Mouse (Mus musculus): ENCODE results near the gene Usp39. TPM values are rescaled to one million over a fixed set of nuclear protein-coding genes. Genes with fewer than 3 reads are reported as not detected.
A peak's percentile ranks its signal among the peaks of the same experiment; 100 is the strongest.

Usp39 gene
- polyA plus RNA-seq, 1 experiment from 2014 or later: 42.6 TPM

- WGBS: 61% methylated on average over 9 of the region's 9 CpGs
- H3K27ac ChIP-seq: 0 out of 2 replicates have a peak overlapping the region, but pooled peaks have one; percentile 54
- peak; percentile 23; the same call in 1 of the 2 replicates for ATAC-seq
Observed at GRCm38 (mm10) chr6:72277508-72278166, 67.3 kb downstream of the Usp39 start.

GRCm38 (mm10) chr6:72276972-72277441 is 68.0 kb downstream of the Usp39 start:
- Histone ChIP-seq H3K27me3 (replicated peaks) (no peaks in the 10 kb centered on the region), H3K9ac (no peak overlapping the region), H3K4me1 (replicated peaks) (no peaks in the 10 kb centered on the region), H3K27ac (0 out of 2 replicates have a peak overlapping the region, but pooled peaks have one; percentile 54), H3K4me3 (replicated peaks) (no peak overlapping the region), H3K36me3 (no peaks in the 10 kb centered on the region), H3K4me2 (replicated peaks) (no peak overlapping the region), H3K9me3 (no peaks in the 10 kb centered on the region)
- peak; percentile 44; the same call in 1 of the 2 replicates for ATAC-seq
- WGBS: 71% methylated on average over 13 of the region's 13 CpGs

More at GRCm38 (mm10) chr6:72277508-72278166, 67.3 kb downstream of the Usp39 start:
- no peaks in the 10 kb centered on the region for H3K36me3 ChIP-seq
- H3K4me3 ChIP-seq (replicated peaks): no peak overlapping the region
- no peak overlapping the region for H3K4me2 ChIP-seq (replicated peaks)
- H3K9ac ChIP-seq: no peak overlapping the region
- no peaks in the 10 kb centered on the region for H3K27me3 ChIP-seq (replicated peaks)
- H3K4me1 ChIP-seq (replicated peaks): no peaks in the 10 kb centered on the region
- H3K9me3 ChIP-seq: no peaks in the 10 kb centered on the region

GRCm38 (mm10) chr6:72276141-72276540 is 68.8 kb downstream of the Usp39 start:
- Histone ChIP-seq H3K27ac (no peak overlapping the region), H3K4me2 (replicated peaks) (no peak overlapping the region), H3K9ac (no peak overlapping the region), H3K4me1 (replicated peaks) (no peaks in the 10 kb centered on the region), H3K27me3 (replicated peaks) (no peaks in the 10 kb centered on the region), H3K36me3 (no peaks in the 10 kb centered on the region), H3K4me3 (replicated peaks) (no peak overlapping the region), H3K9me3 (no peaks in the 10 kb centered on the region)
- no peak for ATAC-seq
- WGBS: 96% methylated on average over 6 of the region's 6 CpGs

- Histone ChIP-seq H3K4me1 (replicated peaks) (no peaks in the 10 kb centered on the region), H3K9me3 (no peaks in the 10 kb centered on the region), H3K36me3 (no peaks in the 10 kb centered on the region), H3K4me3 (replicated peaks) (no peak overlapping the region), H3K27me3 (replicated peaks) (no peaks in the 10 kb centered on the region), H3K4me2 (replicated peaks) (no peak overlapping the region), H3K27ac (no peak overlapping the region), H3K9ac (no peak overlapping the region)
- 73% methylated on average over 4 of the region's 4 CpGs for WGBS
- ATAC-seq: no peak
Observed at GRCm38 (mm10) chr6:72275527-72275926, 69.5 kb downstream of the Usp39 start.

- no peak overlapping the region for H3K27ac ChIP-seq
- 73% methylated on average over 6 of the region's 6 CpGs for WGBS
- no peak overlapping the region for H3K9ac ChIP-seq
- no peaks in the 10 kb centered on the region for H3K27me3 ChIP-seq (replicated peaks)
- H3K9me3 ChIP-seq: no peaks in the 10 kb centered on the region
- no peaks in the 10 kb centered on the region for H3K4me1 ChIP-seq (replicated peaks)
- ATAC-seq: no peak
- no peak overlapping the region for H3K4me2 ChIP-seq (replicated peaks)
- H3K4me3 ChIP-seq (replicated peaks): no peak overlapping the region
- H3K36me3 ChIP-seq: no peaks in the 10 kb centered on the region
Observed at GRCm38 (mm10) chr6:72273153-72273552, 71.8 kb downstream of the Usp39 start.

- Histone ChIP-seq H3K27me3 (replicated peaks) (no peaks in the 10 kb centered on the region), H3K4me3 (replicated peaks) (no peak overlapping the region), H3K4me1 (replicated peaks) (no peaks in the 10 kb centered on the region), H3K36me3 (no peaks in the 10 kb centered on the region), H3K9ac (no peak overlapping the region), H3K4me2 (replicated peaks) (no peak overlapping the region), H3K27ac (no peak overlapping the region), H3K9me3 (no peaks in the 10 kb centered on the region)
- WGBS: 67% methylated on average over 10 of the region's 10 CpGs
- peak; percentile 45; the same call in 1 of the 2 replicates for ATAC-seq
Observed at GRCm38 (mm10) chr6:72272161-72272696, 72.8 kb downstream of the Usp39 start.

GRCm38 (mm10) chr6:72270952-72271519 is 73.9 kb downstream of the Usp39 start:
- ATAC-seq: no peak
- no peaks in the 10 kb centered on the region for H3K9me3 ChIP-seq
- H3K27me3 ChIP-seq (replicated peaks): no peaks in the 10 kb centered on the region
- H3K4me2 ChIP-seq (replicated peaks): no peak overlapping the region
- no peak overlapping the region for H3K9ac ChIP-seq
- no peak overlapping the region for H3K27ac ChIP-seq
- no peak overlapping the region for H3K4me3 ChIP-seq (replicated peaks)
- no peaks in the 10 kb centered on the region for H3K4me1 ChIP-seq (replicated peaks)
- WGBS: 65% methylated on average over 11 of the region's 11 CpGs
- no peaks in the 10 kb centered on the region for H3K36me3 ChIP-seq

GRCm38 (mm10) chr6:72270258-72270657 is 74.7 kb downstream of the Usp39 start:
- no peaks in the 10 kb centered on the region for H3K36me3 ChIP-seq
- H3K4me2 ChIP-seq (replicated peaks): no peak overlapping the region
- ATAC-seq: no peak
- H3K4me1 ChIP-seq (replicated peaks): no peaks in the 10 kb centered on the region
- no peak overlapping the region for H3K27ac ChIP-seq
- H3K9me3 ChIP-seq: no peaks in the 10 kb centered on the region
- H3K27me3 ChIP-seq (replicated peaks): no peaks in the 10 kb centered on the region
- no peak overlapping the region for H3K4me3 ChIP-seq (replicated peaks)
- H3K9ac ChIP-seq: no peak overlapping the region
- WGBS: 76% methylated on average over 5 of the region's 5 CpGs

Other genes with a start within 250 kb of the Usp39 start
- gene St3gal5, start 247.6 kb downstream of the Usp39 start, polyA plus RNA-seq (2015; fragmentation: Nextera tagmentation; extraction: Ambion mirVana): 19.4 and 24.0 TPM in 2 replicates
- gene Atoh8, start 109.6 kb downstream of the Usp39 start, polyA plus RNA-seq (2015; fragmentation: Nextera tagmentation; extraction: Ambion mirVana): 9.4 and 9.6 TPM in 2 replicates
- not detected in 2 replicates for gene Sftpb, start 40.6 kb downstream of the Usp39 start, polyA plus RNA-seq (2015; fragmentation: Nextera tagmentation; extraction: Ambion mirVana)
- 25.9 and 26.1 TPM in 2 replicates for gene 0610030E20Rik, start 2.1 kb upstream of the Usp39 start, polyA plus RNA-seq (2015; fragmentation: Nextera tagmentation; extraction: Ambion mirVana)
- gene Tmem150a, start 10.3 kb upstream of the Usp39 start, polyA plus RNA-seq (2015; fragmentation: Nextera tagmentation; extraction: Ambion mirVana): 11.3 and 14.4 TPM in 2 replicates
- 122 and 133 TPM in 2 replicates for gene Rnf181, start 21.8 kb upstream of the Usp39 start, polyA plus RNA-seq (2015; fragmentation: Nextera tagmentation; extraction: Ambion mirVana)
- gene Vamp5, start 35.3 kb upstream of the Usp39 start, polyA plus RNA-seq (2015; fragmentation: Nextera tagmentation; extraction: Ambion mirVana): 19.2 and 19.4 TPM in 2 replicates
- 193 and 229 TPM in 2 replicates for gene Vamp8, start 45.5 kb upstream of the Usp39 start, polyA plus RNA-seq (2015; fragmentation: Nextera tagmentation; extraction: Ambion mirVana)
- gene Ggcx, start 69.1 kb upstream of the Usp39 start, polyA plus RNA-seq (2015; fragmentation: Nextera tagmentation; extraction: Ambion mirVana): 23.8 and 23.9 TPM in 2 replicates
- 290 and 308 TPM in 2 replicates for gene Mat2a, start 94.4 kb upstream of the Usp39 start, polyA plus RNA-seq (2015; fragmentation: Nextera tagmentation; extraction: Ambion mirVana)
- gene Sh2d6, start 176.5 kb upstream of the Usp39 start, polyA plus RNA-seq (2015; fragmentation: Nextera tagmentation; extraction: Ambion mirVana): 0.16 TPM in 1 of 2 replicates, not detected in the other
- gene Capg, start 199.2 kb upstream of the Usp39 start, polyA plus RNA-seq (2015; fragmentation: Nextera tagmentation; extraction: Ambion mirVana): 33.5 and 36.0 TPM in 2 replicates

All from intestine, embryonic 15.5 days (tissue).